Mouse (Mus musculus) erythroblast, adult 5-6 weeks (primary cell): ENCODE measurements around the gene Cd164l2. TPM values are rescaled to one million over a fixed set of nuclear protein-coding genes. Genes with fewer than 3 reads are reported as not detected.

ENCODE experiments used
- ATAC-seq: replicated peaks from 2 replicates; pipeline ENCODE4 v1.8.0; 2016; ENCODE audit warnings: moderate number of reproducible peaks, mild to moderate bottlenecking, moderate TSS enrichment, inconsistent platforms; ENCODE audit not compliant: poor library complexity, low FRiP score, severe bottlenecking
- total RNA-seq, 2 experiments: library from RNA; stranded (forward) in 1 of 2; stranded (reverse) in 1 of 2; fragments of 150-400 nt in 1 of 2; fragments of 200-764, 138-1000 nt in 1 of 2; gene quantifications; 2 replicates each; pipeline versions ENCODE4 v1.2.3 to v1.2.4; 2015 to 2017; ENCODE audit warnings: low replicate concordance in 2 of 2

Gene Cd164l2
- total RNA-seq, 2 experiments from 2014 or later: not detected

DNA sequence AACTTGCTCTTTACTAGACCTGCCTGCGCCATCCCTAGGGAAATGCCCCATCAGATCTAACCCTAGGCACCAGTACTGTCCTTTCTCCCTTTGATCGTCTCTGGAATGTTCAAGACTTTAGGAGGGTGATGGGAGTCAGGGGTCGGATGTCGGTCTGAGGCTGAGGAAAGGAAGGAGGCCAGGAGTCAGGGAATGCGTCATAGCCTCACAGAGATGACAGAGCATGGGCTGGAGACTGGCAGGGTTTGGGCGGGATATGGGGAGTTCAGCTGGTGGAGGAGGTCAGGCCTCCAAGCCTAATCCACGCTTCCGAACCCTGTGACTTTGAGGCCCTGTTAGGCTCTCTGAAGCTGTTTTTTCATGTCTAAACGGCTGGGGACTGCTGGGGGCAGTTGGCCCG, 1.7 kb downstream of the Cd164l2 start:
- ATAC-seq: no peak

DNA sequence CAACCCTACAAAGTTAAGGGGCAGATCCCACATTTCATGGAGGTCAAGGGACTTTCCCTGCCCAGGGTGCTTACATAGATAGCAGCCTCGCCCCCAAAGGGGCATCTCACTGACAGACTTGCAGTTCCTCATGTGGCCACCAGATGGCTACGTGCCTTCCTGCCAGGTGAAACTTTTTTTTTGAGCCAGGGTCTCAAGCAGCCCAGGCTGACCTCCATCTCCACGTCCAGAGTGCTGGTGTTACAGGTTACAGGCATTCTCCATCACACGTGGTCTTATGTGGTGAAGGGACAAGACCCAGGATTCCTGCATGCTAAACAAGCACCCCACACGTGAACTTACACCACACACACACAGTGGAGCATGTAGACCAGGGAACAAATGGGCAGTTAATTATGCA, 5.7 kb downstream of the Cd164l2 start:
- ATAC-seq: peak; percentile 44

DNA sequence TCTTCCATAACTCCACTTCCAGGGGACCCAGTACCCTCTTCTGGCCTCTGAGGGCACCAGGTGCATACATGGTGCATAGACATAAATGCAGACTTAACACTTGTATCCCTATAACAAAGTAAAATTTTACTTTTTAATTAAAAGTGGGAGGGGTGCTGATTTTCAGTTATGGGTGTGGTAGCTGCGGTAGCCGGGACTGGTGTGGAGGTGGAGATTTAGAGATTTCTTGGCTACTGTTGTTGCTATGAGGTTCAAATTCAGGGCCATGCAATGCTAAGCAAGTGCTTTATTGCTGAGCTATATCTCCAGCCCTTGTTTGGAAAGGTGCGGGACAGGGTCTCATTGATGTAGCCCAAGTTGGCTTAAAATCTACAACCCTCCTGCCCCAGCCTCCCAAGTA, 6.8 kb downstream of the Cd164l2 start:
- ATAC-seq: no peak

DNA sequence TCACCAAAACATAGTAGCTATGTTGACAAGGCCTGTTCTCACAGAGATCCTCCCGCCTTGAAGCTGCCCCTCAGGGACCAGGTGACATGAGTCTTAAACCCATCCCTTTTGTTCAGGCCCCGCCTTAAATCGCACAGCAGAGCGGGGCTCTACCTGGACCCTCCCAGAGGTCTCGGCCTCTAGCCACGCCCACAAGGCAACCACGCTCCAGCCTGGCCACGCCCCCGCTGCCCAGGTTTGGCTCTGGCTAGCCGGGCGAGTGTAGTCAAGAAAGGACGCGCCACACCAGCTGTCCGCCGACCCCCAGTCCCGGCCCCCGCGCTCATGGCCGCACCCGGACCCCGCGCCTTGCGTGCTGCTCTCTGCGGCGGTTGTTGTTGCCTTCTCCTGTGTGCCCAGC, 8.7 kb downstream of the Cd164l2 start:
- ATAC-seq: no peak

DNA sequence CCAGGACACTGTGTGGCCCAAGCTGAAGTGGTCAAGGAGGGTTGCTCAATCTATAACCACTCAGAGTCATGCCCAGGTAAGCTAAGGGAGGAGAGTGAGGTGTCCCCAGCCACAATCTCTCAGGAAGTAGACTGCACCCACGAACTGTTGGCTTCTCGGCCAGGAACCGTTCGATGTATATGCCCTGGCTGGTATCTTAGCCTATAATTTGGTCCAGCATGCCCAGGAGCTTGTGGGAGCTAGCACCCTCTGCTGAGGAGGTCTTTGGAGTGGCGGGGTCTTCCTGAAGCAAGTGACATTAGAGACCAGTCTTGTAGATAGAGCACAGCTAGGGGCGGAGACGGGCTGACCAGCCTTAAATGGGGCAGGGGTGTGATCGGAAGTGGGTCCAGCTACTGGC, 9.8 kb downstream of the Cd164l2 start:
- no peak for ATAC-seq

DNA sequence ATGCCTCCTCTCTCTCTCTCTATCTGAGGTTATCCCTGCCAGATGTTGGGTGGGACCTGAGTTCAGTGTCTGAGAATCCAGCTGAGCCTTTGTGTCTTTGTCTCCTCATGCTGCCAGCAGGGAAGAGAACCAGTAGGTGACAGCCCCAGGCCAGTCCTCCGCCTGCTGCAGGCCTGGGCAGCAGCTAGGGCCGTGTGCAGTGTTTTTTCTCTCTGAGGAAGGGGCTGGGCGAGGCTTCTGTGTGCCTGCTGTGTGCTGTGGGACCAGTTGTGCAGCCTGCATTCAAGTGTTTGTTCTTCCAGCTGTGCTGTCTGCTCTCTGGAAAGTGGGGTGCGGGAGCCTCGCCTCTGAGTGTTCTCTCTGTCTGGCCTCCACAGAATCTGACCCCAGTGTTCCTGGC, 11.9 kb downstream of the Cd164l2 start:
- no peak for ATAC-seq

DNA sequence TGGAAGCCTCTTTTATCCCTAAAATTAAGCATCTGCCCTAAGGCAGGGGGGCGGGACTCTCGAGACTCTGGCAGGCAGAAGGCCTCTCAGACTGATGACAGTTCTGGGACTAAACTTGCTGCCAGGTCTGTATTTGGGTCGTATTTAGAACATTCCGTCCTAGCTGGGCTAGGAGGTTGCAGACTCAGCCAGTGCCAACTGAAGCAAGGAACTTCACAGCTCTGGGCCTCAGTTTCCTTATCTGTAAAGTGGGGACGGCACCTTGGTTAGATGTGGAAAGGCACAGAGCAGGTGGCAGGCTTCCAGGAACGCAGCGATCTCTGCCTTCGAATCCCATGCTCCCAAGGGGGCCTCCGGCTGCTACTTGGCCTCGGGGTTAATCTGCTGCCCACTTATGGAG, 14.1 kb downstream of the Cd164l2 start:
- ATAC-seq: no peak

DNA sequence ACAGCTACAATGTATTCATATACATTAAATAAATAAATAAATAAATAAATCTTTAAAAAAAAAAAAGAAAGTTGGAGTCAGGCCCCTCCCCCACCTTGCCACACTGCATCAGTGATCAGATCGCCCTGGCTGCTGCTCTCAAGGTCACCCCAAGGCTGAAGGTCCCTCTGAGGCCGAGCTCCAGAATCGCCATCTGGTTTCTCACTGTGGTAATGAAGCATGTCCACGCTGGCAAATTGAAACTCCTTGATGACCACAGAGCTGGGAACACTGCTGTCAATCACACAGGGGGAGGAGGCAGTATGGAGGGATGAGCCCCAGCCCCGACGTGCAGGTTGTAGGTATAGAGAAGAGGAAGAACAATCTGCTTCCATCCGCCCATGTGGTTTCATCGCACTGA, 15.7 kb downstream of the Cd164l2 start:
- no peak for ATAC-seq

DNA sequence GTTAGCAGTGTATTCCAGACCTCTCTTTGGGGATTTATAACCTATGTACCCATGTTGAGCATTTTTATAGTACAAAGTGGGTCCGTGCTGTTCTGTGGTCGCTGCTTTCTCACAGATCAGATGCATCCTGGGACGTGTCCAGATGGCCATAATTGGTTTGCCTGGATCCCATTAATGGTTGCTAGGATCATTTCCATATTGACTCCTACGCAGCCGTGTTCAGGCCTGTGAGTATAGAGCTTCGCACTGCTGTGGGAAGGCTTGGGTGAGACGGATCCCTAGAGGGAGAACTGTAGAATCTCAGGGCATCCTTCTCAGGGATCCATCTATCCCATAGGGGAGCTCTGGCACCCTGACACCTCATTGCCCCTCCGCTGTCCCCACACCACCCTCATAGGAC, 17.7 kb downstream of the Cd164l2 start:
- ATAC-seq: no peak

DNA sequence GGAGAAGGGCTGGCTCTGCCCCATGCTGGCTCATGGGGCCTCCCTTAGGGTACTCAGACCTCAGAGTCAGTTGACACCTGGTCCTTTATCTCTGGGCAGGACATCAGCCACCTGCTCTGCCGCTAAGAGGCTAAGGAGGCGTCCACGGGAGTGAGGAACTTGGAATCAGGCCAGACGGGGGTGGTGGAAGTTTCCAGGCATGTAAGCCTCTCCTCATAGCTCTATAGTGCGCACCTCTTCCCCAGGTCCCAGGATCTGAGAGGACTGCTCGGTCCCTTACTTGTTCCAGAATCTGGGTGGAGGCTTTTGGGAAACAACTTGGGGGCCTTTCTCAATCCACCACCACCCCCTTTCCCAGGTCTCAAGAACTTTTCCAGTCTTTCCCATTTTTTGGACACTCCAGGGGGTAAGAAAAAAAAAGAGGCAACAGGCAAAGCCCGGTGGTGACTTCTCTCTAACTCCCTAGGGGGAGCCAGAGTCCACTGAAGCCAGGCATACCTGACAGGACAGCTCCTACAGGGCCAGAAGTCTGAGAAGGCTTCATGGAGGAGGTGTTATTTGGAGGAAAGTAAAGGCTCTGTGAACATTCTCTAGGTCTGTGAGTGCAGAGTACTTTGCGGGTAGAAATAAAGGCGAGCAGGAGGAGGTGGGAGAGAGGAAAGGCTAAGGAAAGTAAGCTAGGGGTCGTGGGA, 21.5 kb downstream of the Cd164l2 start:
- no peak for ATAC-seq

DNA sequence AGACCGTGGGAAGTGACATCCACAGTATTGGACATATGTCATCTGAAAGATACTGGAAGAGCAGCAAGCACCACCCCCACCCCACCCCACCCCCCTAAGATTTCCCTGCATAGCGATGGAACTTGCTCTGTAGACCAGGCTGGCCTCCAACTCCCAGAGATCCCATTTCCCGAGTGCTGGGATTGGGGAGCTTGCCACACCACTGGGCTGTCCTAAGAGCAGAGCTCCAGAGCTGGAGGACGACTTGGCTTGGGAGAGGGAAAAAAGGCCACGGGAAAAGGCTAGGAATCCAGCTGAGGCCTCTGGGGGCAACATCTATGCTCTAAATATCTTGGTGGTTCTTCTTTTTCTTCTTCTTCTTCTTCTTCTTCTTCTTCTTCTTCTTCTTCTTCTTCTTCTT, 22.8 kb downstream of the Cd164l2 start:
- no peak for ATAC-seq

DNA sequence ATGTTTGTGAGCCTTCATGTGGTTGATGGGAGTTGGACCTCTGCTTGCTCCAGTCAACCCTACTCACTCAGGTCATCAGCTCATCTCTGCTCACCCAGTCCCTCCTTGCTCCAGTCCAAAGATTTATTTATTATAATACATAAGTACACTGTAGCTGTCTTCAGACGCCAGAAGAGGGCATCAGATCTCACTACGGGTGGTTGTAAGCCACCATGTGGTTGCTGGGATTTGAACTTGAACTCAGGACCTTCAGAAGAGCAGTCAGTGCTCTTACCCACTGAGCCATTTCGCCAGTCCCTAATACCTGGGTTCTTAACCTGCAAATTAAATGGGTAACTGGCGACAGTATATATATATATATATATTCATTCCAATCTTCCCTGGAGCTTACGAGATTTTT, 23.5 kb downstream of the Cd164l2 start:
- ATAC-seq: no peak

DNA sequence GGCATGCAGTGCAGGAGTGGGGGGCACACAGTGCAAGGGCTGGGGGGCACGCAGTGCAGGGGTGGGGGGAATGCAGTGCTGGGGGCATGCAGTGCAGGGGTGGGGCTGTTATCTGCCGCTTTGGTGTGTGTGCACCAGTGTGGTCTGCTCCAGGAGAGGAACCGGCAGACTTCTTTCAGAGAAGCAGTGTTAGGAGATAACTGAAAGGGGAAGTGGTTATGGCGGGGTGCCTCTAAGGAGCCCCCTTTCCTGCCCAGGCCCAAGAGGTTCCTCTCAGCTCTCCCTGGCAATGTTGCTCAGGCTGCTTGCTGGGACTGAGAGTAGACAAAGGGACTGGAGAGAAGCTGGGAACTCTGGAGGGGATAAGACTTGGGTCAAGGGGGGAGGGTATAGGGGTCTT, 26.0 kb downstream of the Cd164l2 start:
- no peak for ATAC-seq

DNA sequence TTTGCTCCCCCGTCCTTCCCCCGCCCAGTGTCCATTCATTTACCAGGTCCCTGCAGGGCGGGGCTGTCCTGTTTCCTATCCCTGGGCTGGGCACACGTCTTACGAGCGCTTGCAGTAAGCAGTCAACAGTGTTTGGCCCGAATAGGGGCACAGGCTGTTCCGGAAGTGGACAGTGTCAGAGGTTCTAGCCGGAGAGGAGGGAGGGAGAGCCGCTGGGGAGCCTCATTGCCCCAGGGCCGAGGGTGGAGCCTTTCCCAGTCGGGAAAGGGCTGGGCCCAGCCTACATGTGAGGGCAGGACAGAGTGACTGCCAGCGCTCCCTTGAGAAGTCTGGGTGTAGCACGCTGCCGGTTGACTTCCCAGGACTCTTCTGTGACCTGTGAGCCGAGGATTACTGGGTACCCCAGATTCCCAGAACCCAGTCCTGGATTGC, 28.6 kb downstream of the Cd164l2 start, which contains the start of gene Map3k6:
TSS of gene Map3k6 (plus strand) at position 329 of the 432 bp plus-strand sequence.
- ATAC-seq: peak; percentile 44

DNA sequence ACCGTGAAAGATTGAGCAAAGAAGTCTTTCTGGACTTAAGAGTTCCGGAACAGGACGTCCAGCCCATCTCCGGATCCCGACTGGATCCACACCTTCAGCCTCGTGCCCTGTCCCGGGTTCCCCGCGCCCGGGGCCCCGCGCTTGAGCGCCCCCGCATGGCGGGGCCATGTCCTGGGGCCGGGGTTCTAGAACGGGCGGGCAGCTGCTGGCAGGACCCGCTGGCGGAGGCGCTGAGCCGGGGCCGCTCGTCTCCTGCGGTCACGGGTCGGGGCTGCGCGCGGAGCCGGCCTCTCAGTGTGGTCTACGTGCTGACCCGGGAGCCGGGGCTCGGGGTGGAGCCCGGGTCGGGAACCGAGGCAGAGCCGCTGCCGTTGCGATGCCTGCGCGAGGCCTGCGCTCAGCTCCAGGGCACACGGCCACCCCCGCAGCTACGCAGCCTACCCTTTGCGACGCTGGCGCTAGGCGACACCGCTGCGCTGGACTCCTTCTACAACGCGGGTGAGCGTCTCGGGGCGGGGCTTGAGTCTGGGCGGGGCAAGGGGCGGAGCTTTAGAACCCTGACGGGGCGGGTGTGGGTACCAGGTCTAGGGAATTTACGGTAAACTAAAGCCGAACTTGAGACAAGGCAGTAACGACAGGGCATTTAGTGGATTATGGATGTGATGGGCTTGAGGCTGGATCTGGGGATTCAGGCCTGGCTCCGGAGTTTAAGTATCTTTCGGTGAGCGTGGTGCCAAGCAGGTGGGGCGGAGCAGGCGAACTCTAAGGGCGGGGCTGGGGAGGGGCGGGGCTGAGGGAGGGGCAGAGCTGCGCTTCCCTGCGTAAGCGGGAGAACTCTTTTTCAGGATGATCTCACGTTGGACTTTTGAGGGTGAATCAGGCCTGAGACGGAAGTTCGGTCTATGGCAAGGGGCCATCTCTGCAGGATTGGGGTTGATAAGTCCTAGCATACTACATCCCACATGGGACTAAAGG, 29.3 kb downstream of the Cd164l2 start:
- ATAC-seq: peak; percentile 88

DNA sequence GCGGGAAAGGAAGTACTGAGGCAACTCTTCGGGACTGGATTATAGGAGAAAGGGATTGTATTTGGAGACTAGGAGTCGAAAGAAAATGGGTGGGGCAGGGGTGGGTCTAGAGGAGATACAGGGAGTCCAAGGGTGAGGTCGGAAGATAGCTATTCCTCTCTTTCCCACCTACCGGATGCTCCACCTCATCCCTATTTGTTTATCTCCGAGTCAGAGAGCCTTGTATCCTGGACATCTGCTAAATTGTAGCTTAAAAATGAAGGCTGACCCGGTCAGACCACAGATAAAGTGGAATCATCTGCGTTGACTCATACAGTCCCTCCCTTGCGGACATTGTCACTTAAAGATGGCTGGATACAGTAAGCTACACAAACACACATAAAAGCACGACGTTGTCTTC, 30.0 kb downstream of the Cd164l2 start:
- no peak for ATAC-seq

DNA sequence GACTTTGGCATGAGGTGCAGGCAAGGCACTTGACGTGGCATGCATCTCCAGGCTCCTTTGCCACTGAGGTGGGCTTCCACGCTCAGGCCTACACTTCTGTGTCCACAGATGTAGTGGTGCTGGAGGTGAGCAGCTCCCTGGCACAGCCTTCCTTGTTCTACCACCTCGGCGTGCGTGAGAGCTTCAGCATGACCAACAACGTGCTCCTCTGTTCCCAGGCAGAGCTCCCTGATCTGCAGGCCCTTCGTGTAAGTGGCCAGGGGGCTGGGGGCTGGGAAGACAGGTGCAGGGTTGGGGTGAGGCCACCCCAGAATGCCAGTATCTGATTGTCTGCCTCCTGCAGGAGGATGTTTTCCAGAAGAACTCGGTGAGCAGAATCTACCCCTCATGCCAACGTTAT, 30.8 kb downstream of the Cd164l2 start:
- no peak for ATAC-seq

DNA sequence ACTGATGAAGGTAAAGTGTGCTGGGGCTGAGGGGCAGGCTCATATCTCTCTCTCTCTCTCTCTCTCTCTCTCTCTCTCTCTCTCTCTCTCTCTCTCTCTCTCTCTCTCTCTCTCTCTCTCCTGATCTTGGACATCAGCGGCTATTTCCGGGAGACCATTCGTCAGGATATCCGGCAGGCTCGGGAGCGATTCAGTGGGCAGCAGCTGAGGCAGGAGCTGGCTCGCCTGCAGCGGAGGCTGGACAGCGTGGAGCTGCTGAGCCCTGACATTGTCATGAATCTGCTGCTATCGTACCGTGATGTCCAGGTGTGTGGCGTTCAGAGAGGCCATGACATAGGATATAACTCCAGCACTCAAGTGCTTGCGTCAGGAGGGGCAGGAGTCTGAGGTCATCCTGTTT, 31.6 kb downstream of the Cd164l2 start:
- no peak for ATAC-seq

DNA sequence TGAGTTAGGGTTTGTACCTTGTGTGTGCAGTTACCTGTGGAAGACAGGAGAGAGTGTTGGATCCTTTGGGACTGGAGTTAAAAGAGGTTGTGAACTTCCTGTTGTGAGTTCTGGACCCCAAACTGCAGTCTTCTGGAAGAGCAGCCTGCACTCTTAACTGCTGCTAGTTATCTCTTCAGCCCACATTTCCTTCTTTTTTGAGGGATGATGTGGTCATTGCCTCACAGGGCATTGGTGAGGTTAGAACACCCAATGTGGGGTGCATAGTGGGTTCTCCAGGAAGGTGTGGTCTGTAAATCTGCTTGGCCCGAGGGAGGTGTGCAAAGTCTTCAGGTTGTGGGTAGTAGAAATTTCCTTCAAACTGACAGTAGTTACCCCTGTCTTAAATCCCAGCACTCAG, 32.4 kb downstream of the Cd164l2 start:
- ATAC-seq: no peak

DNA sequence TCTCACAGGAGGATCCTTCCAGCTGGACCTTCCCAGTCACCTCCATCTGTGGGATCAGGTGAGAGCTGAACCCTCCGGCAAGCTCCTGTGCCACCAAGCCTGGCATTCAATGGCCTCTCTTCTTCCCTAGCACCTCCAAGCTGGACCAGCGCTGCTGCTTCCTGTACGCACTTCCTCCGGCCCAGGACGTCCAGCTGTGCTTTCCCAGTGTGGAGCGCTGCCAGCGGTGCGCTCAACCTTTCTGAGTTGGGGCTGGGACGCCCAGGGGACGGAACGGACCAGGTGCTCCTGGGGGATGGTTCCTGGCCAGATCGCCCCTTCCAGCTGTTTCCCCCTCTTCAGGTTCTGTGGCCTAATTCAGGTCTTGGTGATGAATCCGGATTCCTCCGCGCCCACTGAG, 35.1 kb downstream of the Cd164l2 start:
- ATAC-seq: no peak

DNA sequence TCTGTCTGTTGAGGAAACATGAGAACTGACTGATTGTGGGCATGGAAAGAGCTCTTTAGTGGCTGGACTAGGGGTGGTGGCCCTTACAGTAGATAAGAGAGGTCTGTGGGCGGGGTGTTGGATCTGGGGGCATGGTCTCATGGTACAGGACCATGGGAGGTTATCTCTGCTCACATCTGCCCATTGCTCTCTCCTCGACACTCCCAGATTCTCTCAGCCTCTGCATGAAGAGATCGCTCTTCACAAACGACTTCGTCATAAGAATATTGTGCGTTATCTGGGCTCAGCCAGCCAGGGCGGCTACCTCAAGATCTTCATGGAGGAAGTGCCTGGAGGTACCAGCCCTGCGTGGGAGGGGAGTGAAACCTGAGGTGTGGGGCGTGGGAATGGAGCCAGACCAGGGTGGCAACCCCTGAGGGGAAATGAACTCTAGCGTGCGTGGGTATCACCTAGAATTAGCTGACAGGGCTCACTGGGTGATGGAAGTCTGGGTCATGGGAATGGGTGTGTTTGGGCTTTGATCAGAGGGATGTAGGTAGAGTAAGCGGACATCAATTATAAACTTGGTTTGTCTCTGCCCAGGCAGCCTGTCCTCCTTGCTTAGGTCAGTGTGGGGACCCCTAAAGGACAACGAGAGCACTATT, 36.0 kb downstream of the Cd164l2 start:
- peak; percentile 64 for ATAC-seq
